Mouse (Mus musculus) forebrain, embryonic 15.5 days (tissue): Measurements from ENCODE around the gene Tceanc. TPM values are rescaled to one million over a fixed set of nuclear protein-coding genes. Genes with fewer than 3 reads are reported as not detected.
A peak's percentile ranks its signal among the peaks of the same experiment; 100 is the strongest.

Source experiments
- ATAC-seq: fragments of 200-750 bp; cut with Nextera tagmentation; replicated peaks from 2 replicates; pipeline ENCODE4 v1.8.0; 2017; ENCODE audit warnings: mild to moderate bottlenecking, moderate TSS enrichment, moderate library complexity
- H3K27ac ChIP-seq: fragments of 300-500 bp; sonication (generic); replicated peaks from 2 replicates; pipeline ENCODE4 v1.5.1; 2015; ENCODE audit warnings: mild to moderate bottlenecking, inconsistent platforms
- H3K27me3 ChIP-seq: fragments of 300-500 bp; sonication (generic); 2 replicates; pipeline ENCODE4 v1.6.1; 2015; ENCODE audit warnings: inconsistent platforms
- H3K36me3 ChIP-seq: fragments of 300-500 bp; sonication (generic); 2 replicates; pipeline ENCODE4 v1.6.1; 2015; ENCODE audit warnings: mild to moderate bottlenecking, inconsistent platforms
- H3K4me1 ChIP-seq: fragments of 300-500 bp; sonication (generic); 2 replicates; pipeline ENCODE4 v1.6.1; 2015; ENCODE audit warnings: inconsistent platforms
- H3K4me2 ChIP-seq: fragments of 300-500 bp; sonication (generic); replicated peaks from 2 replicates; pipeline ENCODE4 v1.6.1; 2015; ENCODE audit warnings: mild to moderate bottlenecking, inconsistent platforms
- H3K4me3 ChIP-seq: fragments of 300-500 bp; sonication (generic); 2 replicates; pipeline ENCODE4 v1.5.1; 2015; ENCODE audit warnings: mild to moderate bottlenecking, inconsistent platforms
- H3K9ac ChIP-seq: fragments of 300-500 bp; sonication (generic); replicated peaks from 2 replicates; pipeline ENCODE4 v1.6.1; 2015; ENCODE audit warnings: mild to moderate bottlenecking, inconsistent platforms
- H3K9me3 ChIP-seq: fragments of 300-500 bp; sonication (generic); 2 replicates; pipeline ENCODE4 v1.6.1; 2016; ENCODE audit warnings: inconsistent platforms
- WGBS: fragments of 180-500 bp; shearing (Covaris S2); methylation state at CpG from one replicate; pipeline ENCODE4 v1.1.7; 2015; ENCODE audit warnings: mixed read lengths; 5-methylcytosine and 5-hydroxymethylcytosine counted together
- polyA plus RNA-seq: library from polyadenylated mRNA; unstranded; fragments of >200 nt; fragmentation: Nextera tagmentation; extraction: Ambion mirVana; gene quantifications from 2 replicates; pipeline ENCODE4 v1.2.1, GENCODE M21; 2015

The Tceanc gene
- polyA plus RNA-seq, 1 experiment from 2014 or later, result 8.1 TPM

- Histone ChIP-seq H3K36me3 (no peaks in the 10 kb centered on the region), H3K4me2 (peak overlapping the region; percentile 44), H3K9me3 (no peaks in the 10 kb centered on the region), H3K9ac (peak overlapping the region; percentile 71), H3K27ac (peak overlapping the region; percentile 83), H3K4me3 (peak overlapping the region; percentile 64), H3K27me3 (no peaks in the 10 kb centered on the region), H3K4me1 (peaks cover 9% of the 10 kb centered on the region)
- 19% methylated on average over 28 of the region's 28 CpGs for WGBS
- peak; percentile 57 for ATAC-seq
These were observed 39.6 kb downstream of the Tceanc start for GRCm38 (mm10) chrX:166478631-166479364.

- H3K4me2 ChIP-seq, result peak overlapping the region; percentile 19
- H3K36me3 ChIP-seq, result no peaks in the 10 kb centered on the region
- H3K27ac ChIP-seq, result no peak overlapping the region
- no peak for ATAC-seq
- no peaks in the 10 kb centered on the region for H3K27me3 ChIP-seq
- 76% methylated on average over 6 of the region's 6 CpGs for WGBS
- peaks cover 9% of the 10 kb centered on the region for H3K4me1 ChIP-seq
- no peak overlapping the region for H3K4me3 ChIP-seq
- no peak overlapping the region for H3K9ac ChIP-seq
- no peaks in the 10 kb centered on the region for H3K9me3 ChIP-seq
These were observed 41.0 kb downstream of the Tceanc start for GRCm38 (mm10) chrX:166477393-166477792.

GRCm38 (mm10) chrX:166472612-166473011 lies 45.8 kb downstream of the Tceanc start:
- Histone ChIP-seq H3K27me3 (no peaks in the 10 kb centered on the region), H3K36me3 (no peaks in the 10 kb centered on the region), H3K9ac (no peak overlapping the region), H3K4me2 (no peak overlapping the region), H3K9me3 (no peaks in the 10 kb centered on the region), H3K27ac (no peak overlapping the region), H3K4me3 (no peak overlapping the region), H3K4me1 (peaks cover 5% of the 10 kb centered on the region)
- no peak for ATAC-seq
- WGBS, result 86% methylated on average over 6 of the region's 6 CpGs

- WGBS, result 95% methylated on average over 7 of the region's 7 CpGs
These were observed 50.0 kb downstream of the Tceanc start for GRCm38 (mm10) chrX:166468321-166468720.

GRCm38 (mm10) chrX:166455525-166455924 lies 62.8 kb downstream of the Tceanc start:
- WGBS, result 87% methylated on average over 1 of the region's 1 CpGs
- H3K4me1 ChIP-seq, result no peaks in the 10 kb centered on the region
- H3K9me3 ChIP-seq, result no peaks in the 10 kb centered on the region
- H3K36me3 ChIP-seq, result 0 out of 2 replicates have a peak, but pooled peaks cover 3% of the 10 kb centered on the region
- no peak for ATAC-seq
- no peak overlapping the region for H3K4me2 ChIP-seq
- no peak overlapping the region for H3K9ac ChIP-seq
- H3K4me3 ChIP-seq, result no peak overlapping the region
- no peaks in the 10 kb centered on the region for H3K27me3 ChIP-seq
- H3K27ac ChIP-seq, result no peak overlapping the region

More at GRCm38 (mm10) chrX:166468321-166468720, 50.0 kb downstream of the Tceanc start:
- Histone ChIP-seq H3K4me2 (no peak overlapping the region), H3K27ac (no peak overlapping the region), H3K4me1 (no peaks in the 10 kb centered on the region), H3K27me3 (no peaks in the 10 kb centered on the region), H3K9me3 (no peaks in the 10 kb centered on the region), H3K36me3 (no peaks in the 10 kb centered on the region), H3K9ac (no peak overlapping the region), H3K4me3 (no peak overlapping the region)
- no peak for ATAC-seq

GRCm38 (mm10) chrX:166454331-166454730 lies 64.0 kb downstream of the Tceanc start:
- WGBS, result 78% methylated on average over 3 of the region's 3 CpGs
- Histone ChIP-seq H3K9ac (no peak overlapping the region), H3K4me3 (no peak overlapping the region), H3K4me1 (no peaks in the 10 kb centered on the region), H3K9me3 (no peaks in the 10 kb centered on the region), H3K4me2 (no peak overlapping the region), H3K36me3 (0 out of 2 replicates have a peak, but pooled peaks cover 3% of the 10 kb centered on the region), H3K27me3 (no peaks in the 10 kb centered on the region), H3K27ac (no peak overlapping the region)
- no peak for ATAC-seq

GRCm38 (mm10) chrX:166453532-166453931 lies 64.8 kb downstream of the Tceanc start:
- no peak overlapping the region for H3K4me2 ChIP-seq
- 84% methylated on average over 6 of the region's 6 CpGs for WGBS
- H3K27me3 ChIP-seq, result no peaks in the 10 kb centered on the region

More at GRCm38 (mm10) chrX:166453532-166453931, 64.8 kb downstream of the Tceanc start:
- H3K9me3 ChIP-seq, result no peaks in the 10 kb centered on the region
- H3K4me1 ChIP-seq, result no peaks in the 10 kb centered on the region
- no peak overlapping the region for H3K9ac ChIP-seq
- no peak overlapping the region for H3K4me3 ChIP-seq
- no peak overlapping the region for H3K27ac ChIP-seq
- ATAC-seq, result no peak
- H3K36me3 ChIP-seq, result 0 out of 2 replicates have a peak, but pooled peaks cover 3% of the 10 kb centered on the region

Other genes starting within 250 kb of the Tceanc start
- 67.9 and 72.5 TPM in 2 replicates for gene Trappc2, start 78.0 kb downstream of the Tceanc start, polyA plus RNA-seq
- gene Ofd1, start 77.9 kb downstream of the Tceanc start, polyA plus RNA-seq, result 7.7 and 7.8 TPM in 2 replicates
- gene Rab9, start 38.7 kb downstream of the Tceanc start, polyA plus RNA-seq, result 46.5 and 48.3 TPM in 2 replicates
- 1.9 TPM in 2 replicates for gene Egfl6, start 67.2 kb upstream of the Tceanc start, polyA plus RNA-seq